Mouse (Mus musculus): ENCODE results near the gene Trim21. TPM values are rescaled to one million over a fixed set of nuclear protein-coding genes. Genes with fewer than 3 reads are reported as not detected.

Gene Trim21
- polyA plus RNA-seq, 1 experiment from 2014 or later, result 0.46 TPM

- no peak within 1 kb of the TSS for H3K4me3 ChIP-seq
- ATAC-seq (ENCODE audit: insufficient number of reproducible peaks, low FRiP score), result no peak
- WGBS, result 50% methylated on average over 1 of the region's 1 CpGs
- H3K4me2 ChIP-seq, result no peak within 1 kb of the TSS
- no peak within 1 kb of the TSS for H3K9ac ChIP-seq
- H3K4me1 ChIP-seq (replicated peaks), result no peaks in the 10 kb centered on the region
- no peaks in the 10 kb centered on the region for H3K27me3 ChIP-seq (replicated peaks)
- H3K9me3 ChIP-seq (replicated peaks), result no peaks in the 10 kb centered on the region
- H3K27ac ChIP-seq (ENCODE audit: poor library complexity, severe bottlenecking), result no peak within 1 kb of the TSS
- H3K36me3 ChIP-seq, result no peaks in the 10 kb centered on the region
These were observed 30.8 kb downstream of the Trim21 start, which contains the start of gene Olfr547 for GRCm38 (mm10) chr7:102534449-102534848. Gene Olfr547, plus strand, starts transcription at chr7:102534749.

DNA sequence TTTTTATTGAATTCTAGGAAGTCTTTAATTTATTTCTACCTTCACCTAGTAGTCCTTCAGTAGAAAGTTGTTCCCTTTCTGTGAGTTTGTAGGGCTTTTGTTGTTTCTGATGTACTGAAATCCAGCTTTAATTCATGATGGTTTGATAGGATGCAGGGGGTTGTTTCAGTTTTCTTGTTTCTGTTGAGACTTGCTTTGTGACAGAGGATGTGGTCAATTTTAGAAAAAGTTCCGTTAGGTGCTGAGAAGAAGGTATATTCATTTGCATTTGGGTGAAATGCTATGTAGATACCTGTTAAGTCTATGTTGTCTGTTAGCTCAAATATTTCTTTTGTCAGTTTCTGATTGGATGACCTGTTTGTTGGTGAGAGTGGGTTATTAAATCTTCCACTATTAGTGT lies 36.2 kb downstream of the Trim21 start:
- no peak overlapping the region for H3K4me3 ChIP-seq
- ATAC-seq (ENCODE audit: insufficient number of reproducible peaks, low FRiP score), result no peak
- H3K27me3 ChIP-seq (replicated peaks), result no peaks in the 10 kb centered on the region
- no peak overlapping the region for H3K27ac ChIP-seq (ENCODE audit: poor library complexity, severe bottlenecking)
- no peaks in the 10 kb centered on the region for H3K4me1 ChIP-seq (replicated peaks)
- H3K9me3 ChIP-seq (replicated peaks), result no peaks in the 10 kb centered on the region
- H3K36me3 ChIP-seq, result no peaks in the 10 kb centered on the region
- no peak overlapping the region for H3K9ac ChIP-seq
- 66% methylated on average over 1 of the region's 1 CpGs for WGBS
- H3K4me2 ChIP-seq, result no peak overlapping the region

GRCm38 (mm10) chr7:102517051-102517335 lies 48.3 kb downstream of the Trim21 start:
- H3K4me1 ChIP-seq (replicated peaks), result peaks cover 2% of the 10 kb centered on the region; the same call in 1 of the 2 replicates
- 67% methylated on average over 2 of the region's 2 CpGs for WGBS
- no peaks in the 10 kb centered on the region for H3K36me3 ChIP-seq
- ATAC-seq (ENCODE audit: insufficient number of reproducible peaks, low FRiP score), result no peak
- H3K9ac ChIP-seq, result no peak overlapping the region
- H3K4me3 ChIP-seq, result no peak overlapping the region
- no peak overlapping the region for H3K4me2 ChIP-seq
- no peaks in the 10 kb centered on the region for H3K9me3 ChIP-seq (replicated peaks)
- H3K27me3 ChIP-seq (replicated peaks), result peaks cover 35% of the 10 kb centered on the region; the same call in 1 of the 2 replicates
- no peak overlapping the region for H3K27ac ChIP-seq (ENCODE audit: poor library complexity, severe bottlenecking)

DNA sequence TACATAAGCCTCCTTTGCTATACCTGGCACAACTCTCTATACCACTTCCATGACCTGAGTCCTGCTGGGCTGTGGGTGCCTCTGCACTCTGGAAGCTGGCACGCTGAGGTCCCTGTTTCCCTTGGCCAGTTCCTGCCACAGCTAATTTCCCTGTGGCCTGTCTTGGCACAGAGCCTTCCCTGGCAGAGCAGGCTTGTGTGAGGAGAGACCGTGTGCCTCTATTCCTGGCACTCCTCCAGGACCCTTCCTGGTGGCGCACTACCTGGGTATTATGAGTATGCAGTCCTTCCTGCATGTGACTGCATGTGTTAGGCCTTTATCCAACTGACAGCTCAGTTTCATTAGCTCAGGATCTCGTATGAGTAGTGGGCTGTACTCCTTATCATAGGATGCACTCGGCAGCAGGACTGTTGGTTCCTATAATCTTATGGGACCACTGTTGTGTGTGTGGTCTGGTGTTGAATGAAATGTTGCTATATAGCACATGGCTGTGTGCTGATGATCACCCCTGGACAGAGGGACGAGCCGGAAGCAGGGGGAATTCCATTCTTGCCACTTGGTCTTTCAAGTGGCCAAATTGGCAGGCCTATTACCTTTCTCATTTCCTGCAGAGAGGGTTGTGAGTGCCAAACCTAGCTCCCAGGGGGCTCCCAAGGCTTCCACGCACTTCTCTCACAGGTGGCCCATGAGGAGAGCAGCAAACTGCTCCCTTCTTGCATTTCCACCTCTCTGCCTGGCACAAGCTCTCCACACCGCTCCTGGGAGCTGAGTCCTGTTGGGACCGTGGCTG lies 48.8 kb downstream of the Trim21 start:
- Histone ChIP-seq H3K9ac (no peak overlapping the region), H3K27me3 (replicated peaks) (peaks cover 40% of the 10 kb centered on the region), H3K36me3 (no peaks in the 10 kb centered on the region), H3K4me1 (replicated peaks) (peaks cover 2% of the 10 kb centered on the region; the same call in 1 of the 2 replicates), H3K4me2 (no peak overlapping the region), H3K27ac (ENCODE audit: poor library complexity, severe bottlenecking) (no peak overlapping the region), H3K9me3 (replicated peaks) (no peaks in the 10 kb centered on the region), H3K4me3 (no peak overlapping the region)
- 66% methylated on average over 10 of the region's 10 CpGs for WGBS
- ATAC-seq (ENCODE audit: insufficient number of reproducible peaks, low FRiP score), result no peak

- no peaks in the 10 kb centered on the region for H3K36me3 ChIP-seq
- H3K9ac ChIP-seq, result no peak overlapping the region
- no peaks in the 10 kb centered on the region for H3K9me3 ChIP-seq (replicated peaks)
- WGBS, result 34% methylated on average over 4 of the region's 4 CpGs
- H3K27ac ChIP-seq (ENCODE audit: poor library complexity, severe bottlenecking), result no peak overlapping the region
- peaks cover 2% of the 10 kb centered on the region; the same call in 1 of the 2 replicates for H3K4me1 ChIP-seq (replicated peaks)
- ATAC-seq (ENCODE audit: insufficient number of reproducible peaks, low FRiP score), result no peak
- peaks cover 41% of the 10 kb centered on the region for H3K27me3 ChIP-seq (replicated peaks)
- H3K4me3 ChIP-seq, result no peak overlapping the region
- H3K4me2 ChIP-seq, result no peak overlapping the region
These were observed 51.1 kb downstream of the Trim21 start for GRCm38 (mm10) chr7:102514144-102514543.

DNA sequence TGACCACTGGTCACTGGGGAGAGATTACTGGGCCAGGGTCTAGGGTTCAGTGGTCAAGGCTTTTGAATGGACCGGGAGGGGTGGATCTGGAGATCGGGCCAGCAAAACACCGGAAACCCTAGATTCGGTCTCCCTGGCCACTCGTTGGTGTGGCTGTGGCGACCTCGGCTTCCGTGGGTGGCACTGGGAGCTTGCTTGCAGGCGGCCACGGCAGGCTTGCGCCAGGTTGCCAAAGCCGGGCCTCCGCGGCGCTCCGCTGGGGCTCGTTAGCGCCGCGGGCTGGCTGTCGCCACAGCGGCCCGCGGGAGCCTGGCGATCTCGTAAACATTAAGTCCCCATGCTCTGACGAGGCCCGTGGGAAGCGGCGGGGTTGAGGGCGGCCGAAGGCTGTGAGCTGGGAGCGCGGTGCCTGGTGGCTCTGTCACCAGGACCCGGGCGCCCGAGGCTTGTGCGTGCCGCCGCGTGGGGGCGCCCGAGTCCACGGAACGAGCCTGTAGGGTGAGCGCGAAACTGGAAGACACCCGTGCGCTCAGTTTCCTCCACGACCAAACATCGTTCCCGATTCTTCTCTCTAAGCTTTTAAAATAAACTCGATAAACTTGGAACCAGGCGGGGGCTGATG lies 52.4 kb downstream of the Trim21 start:
- Histone ChIP-seq H3K36me3 (no peaks in the 10 kb centered on the region), H3K4me3 (peak overlapping the region; percentile 58), H3K4me2 (peak overlapping the region; percentile 94), H3K27me3 (replicated peaks) (peaks cover 41% of the 10 kb centered on the region), H3K9me3 (replicated peaks) (no peaks in the 10 kb centered on the region), H3K4me1 (replicated peaks) (peaks cover 2% of the 10 kb centered on the region; the same call in 1 of the 2 replicates), H3K9ac (peak overlapping the region; percentile 81), H3K27ac (ENCODE audit: poor library complexity, severe bottlenecking) (no peak overlapping the region)
- peak; percentile 87 for ATAC-seq (ENCODE audit: insufficient number of reproducible peaks, low FRiP score)
- under 1% methylated on average over 54 of the region's 54 CpGs for WGBS

DNA sequence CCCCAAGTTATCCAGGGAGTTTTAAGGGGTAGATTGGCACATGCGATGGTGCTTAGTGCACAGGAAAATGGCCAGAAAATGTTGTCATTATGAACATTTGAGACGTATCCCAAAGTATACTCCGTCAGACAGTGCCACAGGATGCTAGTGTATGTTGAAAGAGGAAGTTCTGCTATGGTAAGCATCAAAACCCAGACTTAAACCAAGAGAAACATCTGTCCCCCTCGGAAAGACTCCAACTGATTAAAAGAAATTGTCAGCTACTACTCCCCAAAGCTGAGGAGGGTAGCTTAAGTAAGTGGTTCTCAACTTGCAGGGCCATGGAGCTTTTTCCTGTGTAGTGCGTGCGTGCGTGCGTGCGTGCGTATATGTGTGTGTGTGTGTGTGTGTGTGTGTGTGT lies 53.4 kb downstream of the Trim21 start:
- H3K4me2 ChIP-seq, result no peak overlapping the region
- peaks cover 2% of the 10 kb centered on the region; the same call in 1 of the 2 replicates for H3K4me1 ChIP-seq (replicated peaks)
- H3K9ac ChIP-seq, result no peak overlapping the region
- ATAC-seq (ENCODE audit: insufficient number of reproducible peaks, low FRiP score), result no peak
- H3K27ac ChIP-seq (ENCODE audit: poor library complexity, severe bottlenecking), result no peak overlapping the region
- H3K4me3 ChIP-seq, result no peak overlapping the region
- peaks cover 41% of the 10 kb centered on the region for H3K27me3 ChIP-seq (replicated peaks)
- no peaks in the 10 kb centered on the region for H3K9me3 ChIP-seq (replicated peaks)
- 86% methylated on average over 10 of the region's 10 CpGs for WGBS
- H3K36me3 ChIP-seq, result no peaks in the 10 kb centered on the region

- Histone ChIP-seq H3K27ac (ENCODE audit: poor library complexity, severe bottlenecking) (no peak overlapping the region), H3K4me1 (replicated peaks) (no peaks in the 10 kb centered on the region), H3K27me3 (replicated peaks) (peaks cover 21% of the 10 kb centered on the region), H3K4me3 (no peak overlapping the region), H3K4me2 (no peak overlapping the region), H3K9ac (no peak overlapping the region), H3K36me3 (no peaks in the 10 kb centered on the region), H3K9me3 (replicated peaks) (no peaks in the 10 kb centered on the region)
- WGBS, result 83% methylated on average over 7 of the region's 7 CpGs
- ATAC-seq (ENCODE audit: insufficient number of reproducible peaks, low FRiP score), result no peak
These were observed 55.6 kb downstream of the Trim21 start for GRCm38 (mm10) chr7:102509726-102510125.

DNA sequence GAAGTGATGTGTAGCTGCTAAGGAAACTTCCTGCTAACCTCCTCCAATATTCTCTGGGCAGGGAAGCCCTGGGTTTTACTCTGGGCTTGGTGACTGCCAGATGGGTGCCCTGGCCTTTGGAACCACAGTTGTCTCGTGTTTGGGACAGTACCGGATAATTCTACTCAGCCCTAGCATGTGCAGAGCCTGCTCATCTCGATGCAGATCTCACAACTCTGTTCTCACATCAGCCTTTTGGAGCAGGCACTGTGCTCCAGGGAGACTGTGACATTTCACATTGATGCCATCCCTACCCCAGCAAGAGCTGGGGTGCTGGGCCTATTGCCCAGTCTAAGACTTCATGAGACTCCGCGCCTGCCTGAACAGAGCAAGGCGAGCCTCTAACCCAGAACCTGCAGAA lies 56.6 kb downstream of the Trim21 start:
- WGBS, result 82% methylated on average over 6 of the region's 6 CpGs
- H3K27me3 ChIP-seq (replicated peaks), result peaks cover 12% of the 10 kb centered on the region

GRCm38 (mm10) chr7:102508066-102508465 lies 57.2 kb downstream of the Trim21 start:
- H3K9ac ChIP-seq, result no peak overlapping the region
- WGBS, result 85% methylated on average over 9 of the region's 9 CpGs
- H3K27me3 ChIP-seq (replicated peaks), result peaks cover 12% of the 10 kb centered on the region
- H3K36me3 ChIP-seq, result no peaks in the 10 kb centered on the region
- no peak overlapping the region for H3K27ac ChIP-seq (ENCODE audit: poor library complexity, severe bottlenecking)
- no peak overlapping the region for H3K4me2 ChIP-seq
- no peak for ATAC-seq (ENCODE audit: insufficient number of reproducible peaks, low FRiP score)
- H3K9me3 ChIP-seq (replicated peaks), result no peaks in the 10 kb centered on the region
- no peaks in the 10 kb centered on the region for H3K4me1 ChIP-seq (replicated peaks)
- H3K4me3 ChIP-seq, result no peak overlapping the region

More for the DNA sequence above, 56.6 kb downstream of the Trim21 start:
- H3K27ac ChIP-seq (ENCODE audit: poor library complexity, severe bottlenecking), result no peak overlapping the region
- H3K9ac ChIP-seq, result no peak overlapping the region
- no peaks in the 10 kb centered on the region for H3K9me3 ChIP-seq (replicated peaks)
- no peaks in the 10 kb centered on the region for H3K36me3 ChIP-seq
- H3K4me3 ChIP-seq, result no peak overlapping the region
- no peak overlapping the region for H3K4me2 ChIP-seq
- no peaks in the 10 kb centered on the region for H3K4me1 ChIP-seq (replicated peaks)
- ATAC-seq (ENCODE audit: insufficient number of reproducible peaks, low FRiP score), result no peak
